Mouse (Mus musculus) MEL-GATA-1-ER (cell line): ENCODE data around the gene Lrrc4c.
A peak's percentile ranks its signal among the peaks of the same experiment; 100 is the strongest.

Source experiments
- DNase-seq: peaks from one replicate; pipeline ENCODE4 v3.0.0-alpha.2; 2012; ENCODE audit warnings: low read depth; ENCODE audit errors: extremely low read depth

Gene Lrrc4c

GRCm38 (mm10) chr2:96317387-96318299, at the start of gene Lrrc4c:
Gene Lrrc4c (plus strand): TSS chr2:96318169.
- DNase-seq, result no peak

DNA sequence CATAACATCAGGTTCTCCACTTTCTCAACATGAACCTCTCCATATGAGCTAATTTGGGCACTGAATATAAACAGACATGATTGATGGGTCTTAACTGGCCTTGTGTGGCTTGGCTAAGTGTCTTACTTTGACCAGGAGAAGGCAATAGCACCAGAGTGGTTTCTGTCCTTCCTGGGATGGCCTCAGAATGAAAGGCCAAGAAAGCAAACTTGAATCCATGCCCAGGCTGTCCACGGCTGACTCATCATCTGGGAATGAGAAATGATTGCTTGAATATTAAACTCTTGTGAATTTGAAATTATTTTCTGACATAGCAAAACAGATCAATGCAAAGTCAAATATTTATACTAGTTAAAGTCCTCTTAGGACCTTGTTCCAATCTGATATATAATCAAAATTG, 42.9 kb upstream of the Lrrc4c start:
- no peak for DNase-seq

GRCm38 (mm10) chr2:96282926-96283325, 35.0 kb upstream of the Lrrc4c start:
- no peak for DNase-seq

- no peak for DNase-seq
Observed at GRCm38 (mm10) chr2:96287512-96287911, 30.5 kb upstream of the Lrrc4c start.

GRCm38 (mm10) chr2:96290541-96290940, 27.4 kb upstream of the Lrrc4c start:
- DNase-seq, result no peak

DNA sequence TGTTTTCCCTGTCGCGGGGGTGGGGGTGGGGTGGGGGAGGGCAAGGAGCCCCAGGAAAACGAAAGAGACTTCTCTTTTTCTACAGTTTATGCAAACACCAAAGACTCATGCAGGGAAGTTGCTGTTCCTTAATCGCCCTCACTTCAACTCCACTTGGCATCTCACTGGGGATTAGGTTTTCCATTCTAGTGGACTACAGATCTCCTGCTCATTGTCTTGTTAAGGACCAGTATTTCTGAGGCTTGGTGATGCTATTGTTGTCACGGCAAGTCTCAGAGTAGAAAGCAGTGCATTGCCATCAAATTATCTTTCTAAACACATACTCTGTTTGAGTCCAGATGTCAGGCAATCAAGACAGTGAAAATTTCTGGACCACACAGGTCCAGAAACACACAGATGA, 2.9 kb upstream of the Lrrc4c start:
- DNase-seq, result no peak

DNA sequence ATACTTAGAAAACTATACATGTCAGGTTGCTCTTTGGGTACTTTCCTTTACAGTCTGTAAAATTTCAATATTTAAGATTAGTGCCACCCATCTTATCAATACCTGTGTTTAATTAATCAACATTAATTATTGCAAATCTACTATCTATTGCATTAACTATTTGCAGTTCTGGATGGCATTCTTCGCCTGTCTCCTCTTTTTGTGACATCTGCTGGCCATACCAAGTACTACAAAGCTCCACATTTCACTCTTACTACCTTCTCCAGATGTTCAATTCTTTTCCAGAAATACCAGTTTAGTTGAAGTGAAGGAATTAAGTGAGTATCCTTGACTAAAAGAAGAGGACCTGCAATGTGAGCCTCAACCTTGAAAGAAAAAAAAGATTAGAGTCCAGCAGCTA, 1.4 kb upstream of the Lrrc4c start:
- no peak for DNase-seq

GRCm38 (mm10) chr2:96318556-96318955, 587 bp downstream of the Lrrc4c start:
- DNase-seq, result no peak

DNA sequence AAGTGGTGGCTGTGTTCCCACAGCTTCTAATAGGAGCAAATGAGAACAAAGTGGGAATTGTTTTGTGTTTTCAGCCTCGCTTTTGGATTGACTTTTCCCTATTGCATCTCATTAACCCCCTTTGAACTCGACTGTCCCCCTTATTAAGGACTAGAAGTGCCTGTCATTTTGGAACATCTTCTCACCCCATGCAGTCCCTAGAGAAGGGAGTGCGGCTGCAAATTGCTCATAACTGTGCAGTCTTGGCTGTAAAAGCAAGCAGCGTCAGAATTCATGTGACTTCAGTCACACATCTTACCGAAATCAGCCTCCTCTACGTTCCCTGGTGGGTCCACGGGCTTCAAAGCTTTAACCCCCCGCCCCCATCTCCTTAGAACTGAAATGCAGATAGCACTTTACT, 1.2 kb downstream of the Lrrc4c start:
- DNase-seq, result no peak

- no peak for DNase-seq
Observed at GRCm38 (mm10) chr2:96319649-96320048, 1.7 kb downstream of the Lrrc4c start.

DNA sequence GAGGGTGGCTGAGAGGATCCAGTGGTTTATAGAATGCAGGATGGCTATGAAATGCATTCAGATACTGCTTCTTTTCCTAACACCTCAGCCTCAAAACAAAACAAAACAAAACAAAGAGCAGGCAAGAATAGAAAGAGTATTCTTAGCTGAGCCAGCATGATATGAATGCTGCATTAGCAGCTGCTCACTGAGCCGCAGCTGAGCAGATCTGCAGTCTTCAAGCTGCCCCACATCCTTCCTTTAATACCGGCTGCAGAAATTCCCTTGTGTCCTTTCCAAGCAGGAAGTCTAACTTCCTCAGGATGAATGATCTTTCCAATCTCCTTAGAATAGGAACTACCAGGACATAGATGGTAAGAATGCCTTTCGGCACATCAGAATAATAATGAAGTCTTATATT, 16.7 kb downstream of the Lrrc4c start:
- no peak for DNase-seq

- DNase-seq, result peak; percentile 1
Observed at GRCm38 (mm10) chr2:96337354-96337753, 19.4 kb downstream of the Lrrc4c start.

DNA sequence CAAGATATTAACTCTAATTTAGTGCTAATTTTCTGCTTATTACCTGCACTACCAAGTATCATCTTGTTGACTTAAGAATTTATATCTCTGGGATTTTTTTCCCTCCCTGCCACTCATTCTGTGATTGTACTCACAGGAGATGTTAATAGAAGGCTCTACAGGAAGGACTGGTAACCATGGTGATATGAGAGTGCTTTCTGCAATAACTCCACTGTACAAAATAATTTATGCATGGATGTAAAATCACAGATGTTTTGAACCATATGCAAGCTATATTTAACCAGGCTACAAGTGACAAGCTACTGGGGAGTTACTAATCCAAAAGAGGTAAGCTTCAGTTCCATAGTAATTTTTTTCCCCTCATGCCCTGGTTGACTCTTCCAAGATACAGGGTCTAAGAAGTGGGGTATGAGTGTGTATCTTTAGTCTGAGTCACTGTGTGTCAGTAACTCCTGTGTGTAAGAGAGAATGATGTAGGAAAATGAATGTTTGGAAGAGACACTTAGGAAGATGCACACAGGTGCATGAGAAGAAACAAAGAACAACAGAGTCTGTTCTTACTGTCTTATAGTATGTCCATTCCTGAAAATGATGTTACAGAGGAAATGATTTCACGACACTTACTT, 83.3 kb downstream of the Lrrc4c start:
- DNase-seq, result no peak

- no peak for DNase-seq
Observed at GRCm38 (mm10) chr2:96402514-96402913, 84.5 kb downstream of the Lrrc4c start.

- DNase-seq, result no peak
Observed at GRCm38 (mm10) chr2:96406856-96407255, 88.9 kb downstream of the Lrrc4c start.

DNA sequence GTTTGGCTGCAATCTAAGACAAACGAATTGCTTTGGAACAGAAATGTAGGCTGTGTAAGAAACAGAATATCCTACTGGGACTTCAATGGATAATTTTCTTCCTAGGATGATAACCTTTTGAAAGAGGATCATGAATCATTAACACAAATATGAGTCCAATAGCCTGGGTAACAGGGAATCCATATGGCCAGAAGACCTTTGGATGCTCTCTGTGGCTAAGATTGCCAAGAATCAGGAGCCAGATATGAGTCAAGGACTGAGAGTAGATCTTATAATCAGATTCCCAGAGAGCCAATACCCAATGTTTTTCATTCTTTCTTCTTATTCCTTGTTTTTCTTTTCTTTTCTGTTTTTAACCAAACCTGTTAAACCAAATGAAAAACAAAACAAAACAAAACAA, 93.2 kb downstream of the Lrrc4c start:
- no peak for DNase-seq

DNA sequence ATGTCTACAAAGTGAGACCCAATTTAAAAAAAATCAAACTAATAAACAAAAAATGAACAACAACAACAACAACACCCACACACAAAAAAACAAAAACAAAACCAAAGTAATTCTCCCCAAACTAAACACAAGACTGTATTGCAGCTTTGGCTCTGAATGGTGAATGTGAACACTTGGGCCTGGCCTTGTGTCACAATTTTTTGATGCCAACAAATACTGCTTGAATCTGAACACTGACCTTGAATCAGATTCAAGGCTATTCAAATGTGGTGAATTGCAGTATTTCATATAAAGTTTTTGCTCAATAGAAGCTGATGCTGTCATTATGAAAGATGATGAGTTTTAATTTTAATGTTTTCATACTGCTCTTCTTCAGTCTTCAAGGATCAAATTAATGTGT, 143.6 kb downstream of the Lrrc4c start:
- no peak for DNase-seq

DNA sequence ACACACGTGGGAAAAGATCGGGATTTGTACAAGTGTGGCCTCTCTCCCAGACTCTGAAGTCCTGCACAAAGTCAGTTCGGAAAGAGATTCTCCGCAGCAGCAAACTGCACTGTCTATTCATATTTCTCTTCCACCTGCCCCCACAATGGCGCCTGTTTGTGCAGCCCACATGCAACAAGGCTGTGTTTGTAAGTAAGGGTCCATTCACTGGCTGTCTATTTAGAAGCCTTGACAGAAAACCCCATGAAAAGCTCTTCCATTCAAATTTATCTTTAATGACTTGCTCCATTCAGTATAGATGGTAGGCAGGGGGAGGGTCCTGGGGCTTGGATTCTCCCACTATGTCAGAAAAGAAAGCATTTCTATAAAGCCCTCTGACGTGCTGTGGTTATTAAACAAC, 157.7 kb downstream of the Lrrc4c start:
- no peak for DNase-seq

DNA sequence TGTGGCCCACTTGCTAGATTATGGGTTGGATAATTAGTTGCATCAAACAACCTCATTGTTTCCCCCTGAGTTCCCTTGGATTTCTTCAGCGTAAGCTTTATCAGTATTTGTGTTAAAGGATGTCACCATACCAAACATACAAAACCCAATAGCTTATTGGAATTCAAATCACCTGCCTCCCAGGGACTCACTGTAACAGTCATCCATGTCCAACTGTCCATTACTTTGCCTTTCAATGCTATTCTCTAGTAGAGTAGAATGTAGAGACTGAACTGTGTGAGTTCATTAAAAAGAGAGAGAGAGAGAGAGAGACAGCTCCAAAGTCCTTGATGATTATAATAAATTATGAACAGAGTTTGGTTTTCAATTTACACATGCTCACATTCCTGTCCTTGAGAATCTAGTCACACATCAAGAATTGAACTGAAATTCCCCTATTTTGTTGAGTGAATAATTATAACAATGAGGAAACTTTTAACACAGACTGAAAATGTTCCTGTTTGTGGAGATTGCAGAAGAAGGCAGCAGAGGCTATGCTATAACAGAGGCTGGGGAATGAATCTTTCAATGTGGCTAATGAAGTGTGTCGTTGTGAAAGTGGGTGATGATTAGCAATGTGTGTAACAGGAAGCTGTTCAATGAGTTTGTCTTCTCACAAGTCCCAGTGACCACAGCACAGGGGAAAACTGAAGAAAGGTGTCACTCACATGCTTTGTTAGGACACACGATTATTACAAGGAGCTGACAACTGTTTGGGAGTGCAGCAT, 181.3 kb downstream of the Lrrc4c start:
- DNase-seq, result no peak

DNA sequence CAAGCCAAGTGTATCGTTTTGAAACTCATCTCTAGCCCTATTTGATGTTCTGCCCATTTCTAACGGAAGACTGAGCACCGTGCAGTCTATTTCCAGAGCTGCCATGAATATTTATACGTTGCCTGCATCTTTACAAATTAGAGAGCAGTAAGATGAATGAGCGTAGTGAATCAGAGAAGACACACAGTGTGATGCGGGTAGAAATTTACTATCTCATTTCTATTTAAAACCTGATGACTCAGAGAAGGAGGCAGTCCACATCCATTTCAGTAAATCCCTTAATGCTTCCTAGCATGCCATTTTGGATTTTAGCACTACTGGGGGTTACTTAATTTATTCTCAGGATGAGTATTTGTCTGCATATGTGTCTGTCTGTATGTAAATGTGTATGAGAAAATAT, 186.2 kb downstream of the Lrrc4c start:
- DNase-seq, result no peak

- DNase-seq, result no peak
Observed at GRCm38 (mm10) chr2:96505641-96506040, 187.7 kb downstream of the Lrrc4c start.

GRCm38 (mm10) chr2:96508991-96509390, 191.0 kb downstream of the Lrrc4c start:
- no peak for DNase-seq
